Mouse (Mus musculus) forebrain, embryonic 14.5 days (tissue): ENCODE data around the gene Cabp2. TPM values are rescaled to one million over a fixed set of nuclear protein-coding genes. Genes with fewer than 3 reads are reported as not detected.
A peak's percentile ranks its signal among the peaks of the same experiment; 100 is the strongest.

ENCODE experiments used
- ATAC-seq: fragments of 200-750 bp; cut with Nextera tagmentation; 2 replicates; pipeline ENCODE4 v1.8.0; 2017; ENCODE audit warnings: mild to moderate bottlenecking, moderate library complexity
- DNase-seq: peaks from one replicate; pipeline ENCODE4 v3.0.0-alpha.2; 2015; ENCODE audit warnings: low spot score
- H3K27ac ChIP-seq: fragments of 300-500 bp; sonication (generic); 2 replicates; pipeline ENCODE4 v1.5.1; 2014; ENCODE audit warnings: low read depth, mild to moderate bottlenecking, control low read depth, low read length, moderate library complexity
- H3K27me3 ChIP-seq: fragments of 300-500 bp; sonication (generic); replicated peaks from 2 replicates; pipeline ENCODE4 v1.6.1; 2014; ENCODE audit warnings: low read length, control low read depth, mixed read lengths; ENCODE audit not compliant: control insufficient read depth, insufficient read depth
- H3K36me3 ChIP-seq: fragments of 300-500 bp; sonication (generic); 2 replicates; pipeline ENCODE4 v1.6.1; 2014; ENCODE audit warnings: low read length, control low read depth; ENCODE audit not compliant: control insufficient read depth, insufficient read depth
- H3K4me1 ChIP-seq: fragments of 300-500 bp; sonication (generic); 2 replicates; pipeline ENCODE4 v1.6.1; 2014; ENCODE audit warnings: antibody characterized with exemption, low read length, control low read depth; ENCODE audit not compliant: control insufficient read depth, insufficient read depth
- H3K4me2 ChIP-seq: fragments of 300-500 bp; sonication (generic); 2 replicates; pipeline ENCODE4 v1.6.1; 2014; ENCODE audit warnings: mild to moderate bottlenecking, control low read depth, low read length
- H3K4me3 ChIP-seq: fragments of 300-500 bp; sonication (generic); 2 replicates; pipeline ENCODE4 v1.5.1; 2014; ENCODE audit warnings: low read depth, low read length, control low read depth
- H3K9ac ChIP-seq: fragments of 300-500 bp; sonication (generic); 2 replicates; pipeline ENCODE4 v1.6.1; 2014; ENCODE audit warnings: mild to moderate bottlenecking, low read length, control low read depth, moderate library complexity
- H3K9me3 ChIP-seq: fragments of 300-500 bp; sonication (generic); replicated peaks from 2 replicates; pipeline ENCODE4 v1.6.1; 2016; ENCODE audit warnings: low read length, control low read depth, mixed read lengths; ENCODE audit not compliant: control insufficient read depth
- WGBS: fragments of 180-500 bp; shearing (Covaris S2); extraction: QIAGEN DNeasy Blood & Tissue Kit; methylation state at CpG from one replicate; pipeline ENCODE4 v1.1.7; 2014; 5-methylcytosine and 5-hydroxymethylcytosine counted together
- polyA plus RNA-seq: library from polyadenylated mRNA; unstranded; fragments of >200 nt; fragmentation: Nextera tagmentation; extraction: Ambion mirVana; gene quantifications from 2 replicates; pipeline ENCODE4 v1.2.1, GENCODE M21; 2014

Gene Cabp2
- polyA plus RNA-seq, 1 experiment from 2014 or later, result not detected

- Histone ChIP-seq H3K4me3 (no peak overlapping the region), H3K4me1 (peaks cover 27% of the 10 kb centered on the region), H3K27ac (no peak overlapping the region), H3K27me3 (peaks cover 6% of the 10 kb centered on the region; the same call in 1 of the 2 replicates), H3K36me3 (0 out of 2 replicates have a peak, but pooled peaks cover 7% of the 10 kb centered on the region), H3K4me2 (no peak overlapping the region), H3K9ac (no peak overlapping the region), H3K9me3 (no peaks in the 10 kb centered on the region)
- ATAC-seq, result no peak
- WGBS, result 10% methylated on average over 9 of the region's 9 CpGs
- peak; percentile 90 for DNase-seq
Observed at GRCm38 (mm10) chr19:4099056-4099455, 17.7 kb downstream of the Cabp2 start.

- DNase-seq (peak; percentile 24), ATAC-seq (no peak)
- Histone ChIP-seq H3K4me1 (peaks cover 27% of the 10 kb centered on the region), H3K4me3 (peak within 1 kb of the TSS; percentile 46), H3K4me2 (peak within 1 kb of the TSS; percentile 90), H3K36me3 (0 out of 2 replicates have a peak, but pooled peaks cover 7% of the 10 kb centered on the region), H3K9ac (peak within 1 kb of the TSS; percentile 72), H3K9me3 (no peaks in the 10 kb centered on the region), H3K27me3 (peaks cover 6% of the 10 kb centered on the region; the same call in 1 of the 2 replicates), H3K27ac (no peak within 1 kb of the TSS; the same call in 1 of the 2 replicates)
- 1% methylated on average over 53 of the region's 53 CpGs for WGBS
Observed at GRCm38 (mm10) chr19:4099837-4100717, 18.7 kb downstream of the Cabp2 start, which contains the start of gene Pitpnm1. Gene Pitpnm1 (plus strand): TSS chr19:4099998.

DNA sequence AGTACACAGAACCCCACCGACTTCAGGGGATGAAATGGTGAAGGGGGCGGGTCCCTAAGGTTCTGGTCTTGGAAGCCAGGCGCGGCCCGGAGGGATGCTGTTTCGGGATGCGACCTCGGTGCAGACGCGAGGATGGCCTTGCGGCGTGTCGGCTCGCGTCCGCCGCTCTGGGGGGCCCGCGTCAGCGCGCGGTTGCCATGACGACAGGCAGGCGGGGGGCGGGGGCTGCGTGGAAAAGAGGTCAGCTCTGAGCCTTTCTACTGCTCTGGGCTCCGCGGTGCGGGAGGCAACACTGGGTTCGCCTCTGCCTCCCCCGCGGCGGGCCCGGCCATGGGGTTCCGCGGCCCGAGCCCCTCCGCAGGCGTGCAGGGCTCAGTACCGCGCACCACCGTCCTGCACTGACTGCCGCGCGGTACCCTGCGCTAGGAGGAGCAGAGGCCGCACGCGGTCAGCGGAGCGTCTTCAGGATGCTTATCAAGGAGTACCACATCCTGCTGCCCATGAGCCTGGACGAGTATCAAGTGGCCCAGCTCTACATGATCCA lies 19.4 kb downstream of the Cabp2 start:
- ATAC-seq, result 0 out of 2 replicates have a peak, but pooled peaks have one; percentile 10
- H3K27ac ChIP-seq, result 0 out of 2 replicates have a peak overlapping the region, but pooled peaks have one; percentile 21
- under 1% methylated on average over 52 of the region's 52 CpGs for WGBS

DNA sequence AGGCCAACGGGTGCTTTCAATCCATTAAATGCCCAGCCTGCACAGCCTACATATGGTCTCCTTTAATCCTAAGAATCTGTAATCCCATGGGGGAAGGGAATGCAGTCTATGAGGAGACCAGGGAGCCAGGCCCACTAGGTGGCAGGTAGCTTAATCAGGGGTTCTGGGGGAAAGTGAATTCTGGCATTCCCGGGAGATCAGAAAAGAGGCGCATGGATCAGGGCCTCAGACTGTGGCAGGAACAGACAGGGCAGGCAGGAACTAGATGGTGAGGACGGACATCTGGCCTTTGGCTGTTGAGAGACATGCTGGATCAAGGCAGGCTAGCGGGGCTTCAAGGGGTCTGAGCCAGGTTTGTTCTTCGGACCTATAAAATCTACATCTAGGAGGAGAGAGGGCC lies 20.1 kb downstream of the Cabp2 start:
- H3K27me3 ChIP-seq, result peaks cover 6% of the 10 kb centered on the region; the same call in 1 of the 2 replicates
- peak overlapping the region; percentile 90 for H3K4me2 ChIP-seq
- H3K27ac ChIP-seq, result no peak overlapping the region
- 57% methylated on average over 6 of the region's 6 CpGs for WGBS
- H3K4me1 ChIP-seq, result peaks cover 20% of the 10 kb centered on the region
- DNase-seq, result peak; percentile 31
- peak overlapping the region; percentile 72 for H3K9ac ChIP-seq
- 0 out of 2 replicates have a peak, but pooled peaks cover 10% of the 10 kb centered on the region for H3K36me3 ChIP-seq
- no peak for ATAC-seq
- peak overlapping the region; percentile 46 for H3K4me3 ChIP-seq
- H3K9me3 ChIP-seq, result no peaks in the 10 kb centered on the region

More for the DNA sequence above, 19.4 kb downstream of the Cabp2 start:
- peak overlapping the region; percentile 46 for H3K4me3 ChIP-seq
- peak overlapping the region; percentile 90 for H3K4me2 ChIP-seq
- DNase-seq, result peak; percentile 49
- H3K9ac ChIP-seq, result peak overlapping the region; percentile 72
- H3K4me1 ChIP-seq, result peaks cover 27% of the 10 kb centered on the region
- 0 out of 2 replicates have a peak, but pooled peaks cover 10% of the 10 kb centered on the region for H3K36me3 ChIP-seq
- peaks cover 6% of the 10 kb centered on the region; the same call in 1 of the 2 replicates for H3K27me3 ChIP-seq
- no peaks in the 10 kb centered on the region for H3K9me3 ChIP-seq

- Histone ChIP-seq H3K4me1 (peaks cover 20% of the 10 kb centered on the region), H3K4me3 (no peak overlapping the region), H3K9ac (0 out of 2 replicates have a peak overlapping the region, but pooled peaks have one; percentile 72), H3K27me3 (peaks cover 6% of the 10 kb centered on the region; the same call in 1 of the 2 replicates), H3K9me3 (no peaks in the 10 kb centered on the region), H3K4me2 (peak overlapping the region; percentile 90; the same call in 1 of the 2 replicates), H3K36me3 (0 out of 2 replicates have a peak, but pooled peaks cover 10% of the 10 kb centered on the region), H3K27ac (no peak overlapping the region)
- DNase-seq (no peak), ATAC-seq (no peak)
- 89% methylated on average over 2 of the region's 2 CpGs for WGBS
Observed at GRCm38 (mm10) chr19:4102049-4102448, 20.7 kb downstream of the Cabp2 start.

DNA sequence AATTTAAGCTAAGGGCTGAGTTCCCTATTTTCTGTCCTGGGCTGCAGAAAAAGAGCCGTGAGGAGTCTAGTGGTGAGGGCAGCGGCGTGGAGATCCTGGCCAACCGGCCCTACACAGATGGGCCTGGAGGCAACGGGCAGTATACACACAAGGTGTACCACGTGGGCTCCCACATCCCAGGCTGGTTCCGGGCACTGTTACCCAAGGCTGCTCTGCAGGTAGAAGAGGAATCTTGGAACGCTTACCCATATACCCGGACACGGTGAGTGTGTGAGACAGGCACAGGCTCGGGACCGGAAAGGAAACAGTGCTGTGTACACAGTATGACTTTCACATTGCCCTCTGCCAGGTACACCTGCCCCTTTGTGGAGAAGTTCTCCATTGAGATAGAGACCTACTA lies 21.2 kb downstream of the Cabp2 start:
- Histone ChIP-seq H3K27ac (no peak overlapping the region), H3K4me1 (peaks cover 20% of the 10 kb centered on the region), H3K27me3 (peaks cover 6% of the 10 kb centered on the region; the same call in 1 of the 2 replicates), H3K4me3 (no peak overlapping the region), H3K4me2 (no peak overlapping the region), H3K9ac (no peak overlapping the region), H3K9me3 (no peaks in the 10 kb centered on the region), H3K36me3 (0 out of 2 replicates have a peak, but pooled peaks cover 10% of the 10 kb centered on the region)
- ATAC-seq (no peak), DNase-seq (no peak)
- WGBS, result 94% methylated on average over 12 of the region's 12 CpGs

GRCm38 (mm10) chr19:4103294-4103693 lies 21.9 kb downstream of the Cabp2 start:
- ATAC-seq (no peak), DNase-seq (no peak)
- Histone ChIP-seq H3K4me3 (no peak overlapping the region), H3K9me3 (no peaks in the 10 kb centered on the region), H3K27ac (no peak overlapping the region), H3K4me2 (no peak overlapping the region), H3K27me3 (peaks cover 6% of the 10 kb centered on the region; the same call in 1 of the 2 replicates), H3K4me1 (peaks cover 20% of the 10 kb centered on the region), H3K9ac (no peak overlapping the region), H3K36me3 (0 out of 2 replicates have a peak, but pooled peaks cover 10% of the 10 kb centered on the region)
- 94% methylated on average over 18 of the region's 18 CpGs for WGBS

- H3K27me3 ChIP-seq, result peaks cover 6% of the 10 kb centered on the region; the same call in 1 of the 2 replicates
Observed at GRCm38 (mm10) chr19:4103792-4104191, 22.4 kb downstream of the Cabp2 start.

More at GRCm38 (mm10) chr19:4103792-4104191, 22.4 kb downstream of the Cabp2 start:
- Histone ChIP-seq H3K4me3 (no peak overlapping the region), H3K4me1 (peaks cover 20% of the 10 kb centered on the region), H3K9me3 (no peaks in the 10 kb centered on the region), H3K4me2 (no peak overlapping the region), H3K27ac (no peak overlapping the region), H3K9ac (no peak overlapping the region), H3K36me3 (0 out of 2 replicates have a peak, but pooled peaks cover 10% of the 10 kb centered on the region)
- WGBS, result 80% methylated on average over 3 of the region's 3 CpGs
- DNase-seq, result no peak
- no peak for ATAC-seq
